Mouse (Mus musculus) bone marrow macrophage, adult 2 months (primary cell): ENCODE results near the gene Gm20388.

Experiments
- CTCF ChIP-seq: IDR thresholded peaks from 2 replicates; pipeline ENCODE4 v1.5.1; 2012; ENCODE audit warnings: low read depth, mild to moderate bottlenecking, low read length, moderate library complexity
- POLR2A ChIP-seq: IDR thresholded peaks from 2 replicates; pipeline ENCODE4 v1.6.1; 2012; ENCODE audit warnings: mild to moderate bottlenecking, low read depth, low read length, borderline replicate concordance

DNA sequence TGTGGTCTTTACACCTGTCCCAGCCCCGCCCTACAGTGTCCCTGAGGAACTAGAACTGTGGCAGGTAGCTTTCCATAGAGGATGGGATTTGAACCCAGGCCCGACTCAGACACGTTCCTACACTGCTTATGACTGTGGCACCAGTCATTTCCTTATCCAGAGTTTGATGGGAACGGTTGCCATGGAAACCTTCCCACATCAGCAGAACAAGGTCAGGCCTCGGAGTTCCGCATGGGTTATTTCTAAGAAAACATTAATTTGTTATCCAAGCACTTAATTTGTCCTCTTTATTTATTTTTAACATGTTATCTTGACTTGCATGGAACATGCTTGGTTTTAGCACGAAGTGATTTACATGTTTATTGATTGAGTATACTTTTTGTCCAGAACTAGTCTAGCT lies 91.1 kb downstream of the Gm20388 start:
- TF ChIP-seq POLR2A: no peak
- TF ChIP-seq CTCF: no peak
